Mouse (Mus musculus): ENCODE results near the gene Rpl38.

- no peak for TF ChIP-seq CTCF (IDR thresholded peaks at IDR 0.05; ENCODE audit: borderline replicate concordance, extremely low read depth, insufficient read depth, insufficient read length)
- TF ChIP-seq POLR2A (IDR thresholded peaks at IDR 0.05; ENCODE audit: borderline replicate concordance, extremely low read depth, insufficient read depth, insufficient read length, poor library complexity, severe bottlenecking), result no peak
Observed at GRCm38 (mm10) chr11:114682321-114682900, 14.1 kb downstream of the Rpl38 start.

Measured in brain, embryonic 14.5 days (tissue).